Mouse (Mus musculus) intestine, postnatal 0 days (tissue): ENCODE data around the gene Kcnk2. TPM values are rescaled to one million over a fixed set of nuclear protein-coding genes. Genes with fewer than 3 reads are reported as not detected.

Source experiments
- ATAC-seq: fragments of 200-750 bp; cut with Nextera tagmentation; 2 replicates; pipeline ENCODE4 v1.8.0; 2017; ENCODE audit warnings: mild to moderate bottlenecking, moderate TSS enrichment, moderate library complexity
- H3K27ac ChIP-seq: fragments of 300-500 bp; sonication (generic); 2 replicates; pipeline ENCODE4 v1.5.1; 2014; ENCODE audit warnings: mild to moderate bottlenecking, low read depth, low read length, moderate library complexity
- H3K27me3 ChIP-seq: fragments of 300-500 bp; sonication (generic); replicated peaks from 2 replicates; pipeline ENCODE4 v1.6.1; 2014; ENCODE audit warnings: low read length, mixed read lengths; ENCODE audit not compliant: control insufficient read depth, insufficient read depth
- H3K36me3 ChIP-seq: fragments of 300-500 bp; sonication (generic); 2 replicates; pipeline ENCODE4 v1.6.1; 2014; ENCODE audit warnings: mild to moderate bottlenecking, moderate library complexity; ENCODE audit not compliant: control insufficient read depth, insufficient read depth
- H3K4me1 ChIP-seq: fragments of 300-500 bp; sonication (generic); replicated peaks from 2 replicates; pipeline ENCODE4 v1.6.1; 2014; ENCODE audit warnings: antibody characterized with exemption, low read length, mixed read lengths; ENCODE audit not compliant: control insufficient read depth, insufficient read depth
- H3K4me2 ChIP-seq: fragments of 300-500 bp; sonication (generic); replicated peaks from 2 replicates; pipeline ENCODE4 v1.6.1; 2014; ENCODE audit warnings: low read depth, mild to moderate bottlenecking, moderate library complexity
- H3K4me3 ChIP-seq: fragments of 300-500 bp; sonication (generic); 2 replicates; pipeline ENCODE4 v1.5.1; 2014; ENCODE audit warnings: low read depth, low read length
- H3K9ac ChIP-seq: fragments of 300-500 bp; sonication (generic); 2 replicates; pipeline ENCODE4 v1.6.1; 2014; ENCODE audit warnings: mild to moderate bottlenecking, low read depth, low read length
- H3K9me3 ChIP-seq: fragments of 300-500 bp; sonication (generic); 2 replicates; pipeline ENCODE4 v1.6.1; 2016; ENCODE audit warnings: mixed run types; ENCODE audit not compliant: control insufficient read depth
- CTCF ChIP-seq: sonication (generic); IDR thresholded peaks from 2 replicates; pipeline ENCODE4 v1.5.1; 2016; ENCODE audit warnings: low read depth, mild to moderate bottlenecking, control low read depth, antibody characterized with exemption, moderate library complexity
- WGBS: fragments of 180-500 bp; shearing (Covaris S2); extraction: QIAGEN DNeasy Blood & Tissue Kit; methylation state at CpG from one replicate; pipeline ENCODE4 v1.1.7; 2014; 5-methylcytosine and 5-hydroxymethylcytosine counted together
- microRNA-seq: library from miRNA; unstranded; fragments of <30 nt; microRNA quantifications from one replicate; pipeline ENCODE4, GENCODE M21; 2016
- polyA plus RNA-seq: library from polyadenylated mRNA; unstranded; fragments of >200 nt; fragmentation: Nextera tagmentation; extraction: Ambion mirVana; gene quantifications from 2 replicates; pipeline ENCODE4 v1.2.1, GENCODE M21; 2015

The Kcnk2 gene
- polyA plus RNA-seq, 1 experiment from 2014 or later, result 1.5 TPM

GRCm38 (mm10) chr1:189165141-189165540 is 236.9 kb downstream of the Kcnk2 start:
- no peak overlapping the region for H3K9ac ChIP-seq
- whole genome bisulfite sequencing, result 29% methylated on average over 6 of the region's 6 CpGs
- H3K4me3 ChIP-seq, result no peak overlapping the region
- no peak overlapping the region for H3K4me2 ChIP-seq
- H3K27ac ChIP-seq, result no peak overlapping the region
- H3K4me1 ChIP-seq, result no peaks in the 10 kb centered on the region
- H3K27me3 ChIP-seq, result no peaks in the 10 kb centered on the region
- no peak for TF ChIP-seq CTCF
- H3K9me3 ChIP-seq, result no peaks in the 10 kb centered on the region
- H3K36me3 ChIP-seq, result no peaks in the 10 kb centered on the region
- no peak for ATAC-seq

GRCm38 (mm10) chr1:189164721-189165120 is 237.4 kb downstream of the Kcnk2 start:
- WGBS, result 57% methylated on average over 4 of the region's 4 CpGs
- ATAC-seq, result no peak

GRCm38 (mm10) chr1:189164241-189164640 is 237.8 kb downstream of the Kcnk2 start:
- no peak overlapping the region for H3K27ac ChIP-seq
- no peak overlapping the region for H3K4me2 ChIP-seq
- no peaks in the 10 kb centered on the region for H3K9me3 ChIP-seq
- no peaks in the 10 kb centered on the region for H3K27me3 ChIP-seq
- no peak for ATAC-seq
- TF ChIP-seq CTCF, result no peak
- WGBS, result 90% methylated on average over 2 of the region's 2 CpGs
- H3K9ac ChIP-seq, result no peak overlapping the region
- H3K4me3 ChIP-seq, result no peak overlapping the region
- H3K36me3 ChIP-seq, result no peaks in the 10 kb centered on the region
- H3K4me1 ChIP-seq, result no peaks in the 10 kb centered on the region

More at GRCm38 (mm10) chr1:189164721-189165120, 237.4 kb downstream of the Kcnk2 start:
- no peaks in the 10 kb centered on the region for H3K4me1 ChIP-seq
- H3K9ac ChIP-seq, result no peak overlapping the region
- no peak overlapping the region for H3K4me2 ChIP-seq
- no peak overlapping the region for H3K27ac ChIP-seq
- H3K9me3 ChIP-seq, result no peaks in the 10 kb centered on the region
- H3K36me3 ChIP-seq, result no peaks in the 10 kb centered on the region
- H3K4me3 ChIP-seq, result no peak overlapping the region
- H3K27me3 ChIP-seq, result no peaks in the 10 kb centered on the region
- no peak for TF ChIP-seq CTCF

Small RNAs within 50 kb of the gene (microRNA-seq; reads per million reads assigned to microRNA genes)
- gene Gm24092, result not detected
